Mouse (Mus musculus) T-cell, adult 2 months (primary cell): Measurements from ENCODE around the gene Scp2.
"Not testable (repeated sequence)": the region's sequence is repeated elsewhere in the genome, so short reads cannot be mapped to it uniquely, and the experiment has no call there.

Source experiments
- DNase-seq: peaks from one replicate; pipeline ENCODE4 v3.0.0; 2022; ENCODE audit warnings: low spot score

Scp2 gene

GRCm38 (mm10) chr4:108144880-108145279 is at the start of gene Scp2:
Scp2 (minus strand) TSS chr4:108144998.
- DNase-seq = no peak

GRCm38 (mm10) chr4:108192821-108193323 is 48.1 kb upstream of the Scp2 start:
- no peak for DNase-seq

GRCm38 (mm10) chr4:108182278-108182677 is 37.5 kb upstream of the Scp2 start:
- no peak for DNase-seq

- no peak for DNase-seq
Observed at GRCm38 (mm10) chr4:108168056-108168455, 23.3 kb upstream of the Scp2 start.

GRCm38 (mm10) chr4:108166874-108167273 is 22.1 kb upstream of the Scp2 start:
- no peak for DNase-seq

GRCm38 (mm10) chr4:108165152-108165895 is 20.5 kb upstream of the Scp2 start, which contains the start of gene Echdc2:
Echdc2 (plus strand) TSS chr4:108165437.
- DNase-seq = peak; percentile 4

- DNase-seq = no peak
Observed at GRCm38 (mm10) chr4:108163291-108163690, 18.5 kb upstream of the Scp2 start.

- no peak for DNase-seq
Observed at GRCm38 (mm10) chr4:108161936-108162335, 17.1 kb upstream of the Scp2 start.

GRCm38 (mm10) chr4:108155141-108155540 is 10.3 kb upstream of the Scp2 start:
- DNase-seq = not testable (repeated sequence)

- DNase-seq = not testable (repeated sequence)
Observed at GRCm38 (mm10) chr4:108145554-108145953, 756 bp upstream of the Scp2 start.

GRCm38 (mm10) chr4:108143778-108144177 is 1.0 kb downstream of the Scp2 start:
- no peak for DNase-seq

- DNase-seq = not testable (repeated sequence)
Observed at GRCm38 (mm10) chr4:108143178-108143577, 1.6 kb downstream of the Scp2 start.

GRCm38 (mm10) chr4:108136938-108137337 is 7.9 kb downstream of the Scp2 start:
- no peak for DNase-seq

- no peak for DNase-seq
Observed at GRCm38 (mm10) chr4:108130452-108130851, 14.3 kb downstream of the Scp2 start.

- no peak for DNase-seq
Observed at GRCm38 (mm10) chr4:108128339-108128738, 16.5 kb downstream of the Scp2 start.

- no peak for DNase-seq
Observed at GRCm38 (mm10) chr4:108127516-108127915, 17.3 kb downstream of the Scp2 start.

- DNase-seq = no peak
Observed at GRCm38 (mm10) chr4:108126260-108126659, 18.5 kb downstream of the Scp2 start.

- DNase-seq = no peak
Observed at GRCm38 (mm10) chr4:108124104-108124503, 20.7 kb downstream of the Scp2 start.

GRCm38 (mm10) chr4:108117924-108118876 is 26.6 kb downstream of the Scp2 start:
- peak; percentile 80 for DNase-seq

- no peak for DNase-seq
Observed at GRCm38 (mm10) chr4:108117488-108117887, 27.3 kb downstream of the Scp2 start.

GRCm38 (mm10) chr4:108116466-108116865 is 28.3 kb downstream of the Scp2 start:
- no peak for DNase-seq

- DNase-seq = no peak
Observed at GRCm38 (mm10) chr4:108110706-108111105, 34.1 kb downstream of the Scp2 start.

- no peak for DNase-seq
Observed at GRCm38 (mm10) chr4:108109728-108110127, 35.1 kb downstream of the Scp2 start.
